Mouse (Mus musculus) small intestine, adult 2 months (tissue): Measurements from ENCODE around the gene Camk2d.

Experiments used
- CTCF ChIP-seq: fragments of 200-500 bp; IDR thresholded peaks from 2 replicates; pipeline ENCODE4 v1.5.1; 2012; ENCODE audit warnings: low read depth, mild to moderate bottlenecking, control low read depth, inconsistent platforms, low read length, moderate library complexity, mixed read lengths; ENCODE audit not compliant: insufficient replicate concordance, insufficient read length; ENCODE audit errors: extremely low read depth
- POLR2A ChIP-seq: fragments of 200-500 bp; IDR thresholded peaks from 2 replicates; pipeline ENCODE4 v1.6.1; 2012; ENCODE audit warnings: low read depth, mild to moderate bottlenecking, control low read depth, inconsistent platforms, low read length, moderate library complexity

- TF ChIP-seq CTCF (no peak), POLR2A (no peak)
Measured at GRCm38 (mm10) chr3:126595456-126595855, 646 bp upstream of the Camk2d start.
